Mouse (Mus musculus) adrenal gland (tissue): ENCODE results near the gene Aco1.

Experiments
- intact Hi-C: fragments of 180-260 bp; cut with DNase I; formaldehyde crosslinking; loops from one replicate; pipeline ENCODE4 v1.15.1; 2025

Gene Aco1

GRCm38 (mm10) chr4:40205231-40205903 lies 62.5 kb downstream of the Aco1 start:
- intact Hi-C loops, result no loop called here

- intact Hi-C loops, result no loop called here
Measured at GRCm38 (mm10) chr4:40207701-40208100, 64.8 kb downstream of the Aco1 start.

DNA sequence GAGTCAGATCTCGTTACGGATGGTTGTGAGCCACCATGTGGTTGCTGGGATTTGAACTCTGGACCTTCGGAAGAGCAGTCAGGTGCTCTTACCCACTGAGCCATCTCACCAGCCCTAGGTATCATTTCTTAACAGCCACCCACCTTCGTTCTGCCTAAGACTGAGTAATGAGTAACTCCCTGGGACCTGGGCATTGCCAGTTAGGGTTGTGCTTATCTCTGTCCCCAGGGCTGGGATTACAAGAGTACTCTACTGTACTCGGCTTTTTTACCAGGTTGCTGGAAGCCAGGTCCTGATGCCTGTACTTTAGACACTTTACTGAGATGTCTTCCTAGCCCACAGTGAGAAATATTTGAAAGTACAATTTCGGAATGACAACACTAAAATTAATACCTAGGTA lies 69.3 kb downstream of the Aco1 start:
- intact Hi-C loops, result no loop called here

DNA sequence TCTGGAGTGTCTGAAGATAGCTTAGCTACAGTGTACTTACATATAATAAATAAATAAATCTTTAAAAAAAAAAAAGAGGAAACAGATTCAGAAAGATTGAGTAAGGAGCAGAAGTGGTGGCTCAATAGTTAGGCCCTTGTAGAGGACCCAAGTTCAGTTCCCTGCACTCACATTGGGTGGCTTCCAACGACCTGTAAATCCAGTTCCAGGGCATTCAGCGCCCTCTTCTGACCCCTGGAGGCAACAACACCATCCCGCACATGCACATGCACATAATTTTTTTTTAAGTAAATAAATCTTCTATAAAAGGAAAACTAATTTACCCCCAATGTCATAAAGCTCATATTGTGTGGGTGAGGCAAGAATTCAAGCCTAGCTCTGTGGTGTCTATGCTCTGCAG lies 75.0 kb downstream of the Aco1 start:
- intact Hi-C loops, result no loop called here

- intact Hi-C loops, result no loop called here
Measured at GRCm38 (mm10) chr4:40218382-40218781, 75.5 kb downstream of the Aco1 start.

DNA sequence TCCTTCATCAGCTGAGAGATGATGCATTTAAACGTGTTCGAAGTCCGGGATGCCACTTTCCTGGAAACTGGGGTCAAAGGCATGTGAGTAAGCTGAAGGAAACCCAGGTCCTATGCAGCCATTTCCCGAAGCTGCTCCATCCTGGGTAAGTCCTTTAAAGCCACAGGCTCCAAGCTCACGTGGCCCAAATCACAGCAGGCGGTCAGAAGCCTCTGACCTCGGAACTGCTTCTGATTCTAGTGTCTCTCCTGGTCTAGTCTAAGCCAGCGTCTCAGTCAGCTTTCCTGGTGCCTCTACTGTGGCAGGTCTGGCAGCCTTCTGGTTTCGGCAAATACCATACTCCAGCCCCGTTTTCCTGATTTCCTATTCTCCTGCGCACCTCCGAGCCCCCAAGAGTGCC lies 77.6 kb downstream of the Aco1 start:
- intact Hi-C loops, result no loop called here

- intact Hi-C loops, result no loop called here
Measured at GRCm38 (mm10) chr4:40221004-40221760, 78.3 kb downstream of the Aco1 start.

DNA sequence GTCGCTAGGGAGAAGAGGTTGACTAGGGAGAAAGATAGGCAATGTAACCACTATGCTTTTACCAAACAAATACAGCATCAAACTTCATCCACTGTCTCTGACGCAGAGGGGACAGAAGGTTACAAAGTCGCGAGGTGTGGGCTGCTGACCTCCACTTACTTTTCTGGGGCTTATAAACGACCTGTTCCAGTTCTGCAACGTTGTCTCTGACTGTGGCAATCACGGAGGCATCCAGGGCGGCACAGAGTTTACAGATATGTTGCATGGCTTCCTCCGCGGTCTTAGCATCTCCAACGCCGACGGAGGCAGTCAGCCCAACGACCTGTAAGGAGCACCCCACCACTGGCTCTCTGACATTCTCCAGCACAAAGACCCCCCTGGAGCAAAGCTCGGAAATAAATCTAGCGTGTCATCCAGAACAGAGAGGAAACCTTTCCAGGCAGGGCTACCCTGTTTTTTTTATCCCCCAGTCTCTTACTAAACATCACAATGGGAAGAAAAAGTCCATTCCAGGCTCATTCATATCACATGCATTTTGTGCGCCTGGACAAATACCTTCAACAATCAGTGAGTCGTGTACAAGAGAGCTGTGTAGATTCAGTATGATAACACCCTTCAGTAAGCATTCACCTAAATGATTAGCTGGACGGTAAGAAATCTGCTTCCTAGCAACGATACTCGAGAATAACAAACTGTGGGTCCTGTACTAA lies 79.2 kb downstream of the Aco1 start:
- intact Hi-C loops, result no loop called here

DNA sequence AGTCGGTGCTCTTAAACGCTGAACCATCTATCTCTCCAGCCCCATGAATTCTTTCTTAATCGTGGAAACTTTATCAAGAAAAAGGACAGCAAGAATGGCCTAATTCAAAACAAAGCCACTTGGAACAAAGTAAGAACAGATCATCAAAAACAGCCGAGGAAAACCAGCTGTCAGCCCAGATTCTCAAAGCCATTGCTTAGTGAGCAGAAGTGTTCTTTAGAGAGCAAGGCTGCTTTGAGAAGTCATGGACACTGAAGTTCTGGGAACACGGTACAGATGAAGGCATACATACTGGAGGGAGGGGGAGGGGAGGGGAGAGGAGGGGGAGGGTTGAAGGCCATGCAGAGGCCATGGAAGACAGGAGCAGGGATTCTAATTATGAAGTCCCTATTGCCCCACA lies 83.2 kb downstream of the Aco1 start:
- intact Hi-C loops, result no loop called here

GRCm38 (mm10) chr4:40227131-40227530 lies 84.2 kb downstream of the Aco1 start:
- intact Hi-C loops, result no loop called here

GRCm38 (mm10) chr4:40227886-40228285 lies 85.0 kb downstream of the Aco1 start:
- intact Hi-C loops, result no loop called here

GRCm38 (mm10) chr4:40229723-40230122 lies 86.8 kb downstream of the Aco1 start:
- intact Hi-C loops, result no loop called here

DNA sequence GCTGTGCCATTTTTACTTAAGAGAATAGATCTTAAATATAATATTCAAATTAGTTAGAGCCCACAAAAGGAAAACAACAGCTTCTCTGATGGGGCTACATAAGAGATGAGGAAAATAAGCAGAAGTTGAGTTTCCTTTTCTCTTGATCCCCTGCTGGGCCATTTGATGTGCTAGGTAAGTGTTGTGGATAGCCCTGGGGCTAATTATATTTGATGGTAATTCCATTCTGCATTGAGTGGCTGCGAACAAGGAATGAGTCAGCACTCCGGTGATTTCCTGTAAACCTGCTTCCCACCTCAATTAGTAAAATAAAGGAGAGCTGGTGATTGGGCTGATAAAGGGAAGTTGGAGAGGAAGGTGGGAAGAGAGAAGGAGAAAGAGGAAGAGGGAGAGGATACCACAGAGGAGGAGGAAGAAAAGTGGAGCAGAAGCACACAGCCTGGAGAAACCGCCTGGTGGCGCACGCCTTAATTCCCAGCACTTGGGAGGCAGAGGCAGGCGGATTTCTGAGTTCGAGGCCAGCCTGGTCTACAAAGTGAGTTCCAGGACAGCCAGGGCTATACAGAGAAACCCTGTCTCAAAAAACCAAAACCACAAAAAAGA lies 90.3 kb downstream of the Aco1 start:
- intact Hi-C loops, result no loop called here

GRCm38 (mm10) chr4:40234256-40234655 lies 91.4 kb downstream of the Aco1 start:
- intact Hi-C loops, result no loop called here

DNA sequence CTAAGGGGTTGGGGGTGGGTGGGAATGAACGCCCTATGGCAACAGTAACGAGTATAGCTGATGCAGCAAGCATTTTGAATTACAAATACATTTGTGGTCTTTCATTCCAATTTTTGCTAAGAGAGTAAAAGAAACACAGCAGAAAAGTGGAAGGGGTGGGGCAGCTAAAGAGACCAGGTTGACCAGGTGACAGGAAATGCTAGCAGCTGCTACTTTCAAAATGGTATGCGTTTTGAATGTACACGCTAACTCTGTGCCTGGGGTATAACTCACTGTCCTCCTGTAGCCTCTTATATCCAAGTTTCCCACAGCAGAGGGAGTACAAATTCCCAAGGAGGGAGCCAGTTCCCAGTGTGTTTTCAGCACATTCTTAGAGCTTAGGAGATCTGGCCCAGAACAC lies 93.9 kb downstream of the Aco1 start:
- intact Hi-C loops, result loop anchor here (5.0 kb wide), 1 partner anchor 40 kb away; the partner anchor contains the start of gene Ndufb6

- intact Hi-C loops, result loop anchor here (5.0 kb wide), 1 partner anchor 39 kb away; the partner anchor contains the start of gene Ndufb6
Measured at GRCm38 (mm10) chr4:40238483-40239408, 95.9 kb downstream of the Aco1 start.

DNA sequence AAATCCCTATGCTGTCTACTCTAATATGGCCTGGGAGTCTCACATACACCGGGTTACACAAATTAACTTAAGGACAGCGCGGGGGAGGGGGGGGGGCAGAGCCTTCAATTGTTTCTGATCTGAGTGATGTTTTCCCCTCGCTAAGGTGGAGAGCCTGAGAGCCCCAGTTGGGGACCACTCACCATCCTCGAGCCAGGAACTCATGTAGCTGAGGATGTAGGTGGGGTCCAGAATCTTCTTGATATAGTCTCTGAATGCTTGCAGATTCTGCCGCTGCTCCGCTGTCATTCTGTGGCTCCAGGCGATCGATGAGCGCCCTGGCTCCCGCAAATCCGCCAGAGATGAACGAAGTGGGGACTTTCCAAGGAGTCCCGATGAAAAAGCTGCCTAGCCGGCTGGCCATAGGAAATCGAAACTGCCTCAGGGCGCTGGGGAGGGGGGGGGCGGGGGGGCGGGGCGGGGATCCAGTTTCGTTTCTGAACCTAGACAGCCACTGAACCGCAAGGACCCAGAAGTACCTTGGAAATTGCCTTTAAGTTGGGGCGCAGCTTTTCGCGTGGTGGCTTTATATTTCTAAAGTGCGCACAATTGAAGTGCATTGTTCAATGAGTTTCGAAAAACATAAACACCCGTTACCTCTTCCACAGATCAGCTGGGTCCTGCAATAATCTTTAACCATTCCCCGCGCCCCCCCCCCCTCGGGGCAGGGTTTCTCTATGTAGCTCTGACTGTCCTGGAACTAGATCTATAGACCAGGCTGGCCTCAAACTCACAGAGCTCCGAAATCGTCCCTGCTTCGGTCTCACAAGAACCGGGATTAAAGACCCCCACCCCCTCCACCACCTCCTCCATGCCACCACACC lies 96.8 kb downstream of the Aco1 start, which contains the start of gene Ddx58:
TSS of gene Ddx58 (minus strand) at position 420 of the 863 bp plus-strand sequence.
- intact Hi-C loops, result loop anchor here (5.0 kb wide), 1 partner anchor 38 kb away; the partner anchor contains the start of gene Ndufb6

GRCm38 (mm10) chr4:40240272-40240744 lies 97.4 kb downstream of the Aco1 start:
- intact Hi-C loops, result no loop called here

DNA sequence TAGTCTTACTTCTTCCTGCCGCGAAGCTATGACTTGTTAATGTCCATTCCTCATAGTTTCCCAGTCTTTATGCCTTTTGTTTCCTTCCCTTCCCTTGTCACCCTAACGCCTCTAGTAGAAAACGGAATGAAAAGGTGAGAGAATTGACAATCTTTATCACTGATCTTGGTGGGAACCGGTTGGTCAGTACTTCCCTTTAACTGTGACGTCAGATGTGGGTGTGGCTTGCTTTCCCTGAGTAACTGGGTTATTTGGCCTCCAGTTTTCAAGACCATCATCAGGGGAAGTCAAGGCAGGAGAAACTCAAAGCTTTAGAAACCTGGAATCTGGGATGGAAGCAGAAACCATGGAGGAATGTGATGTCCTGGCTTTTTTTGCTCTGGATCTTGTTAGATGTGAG lies 99.0 kb downstream of the Aco1 start:
- intact Hi-C loops, result no loop called here
